Mouse (Mus musculus) myocyte (in vitro differentiated cells): ENCODE data around the gene Fam117b.

Experiments used
- CEBPB ChIP-seq: IDR thresholded peaks from 2 replicates; pipeline ENCODE4 v1.6.1; 2011; ENCODE audit warnings: mild to moderate bottlenecking, moderate library complexity; ENCODE audit not compliant: poor library complexity, insufficient read depth, severe bottlenecking
- MAX ChIP-seq: IDR thresholded peaks from one replicate; pipeline ENCODE4 v1.6.1; 2011; ENCODE audit warnings: low read depth, mild to moderate bottlenecking, control low read depth
- MYOD1 ChIP-seq, 3 experiments: IDR thresholded peaks; one replicate each; pipeline ENCODE4 v1.6.1; 2011; ENCODE audit warnings: control low read depth in 2 of 3, low read depth in 2 of 3, mild to moderate bottlenecking in 2 of 3, moderate library complexity in 1 of 3; ENCODE audit not compliant: insufficient read length in 2 of 3, control insufficient read depth in 1 of 3
- MYOG ChIP-seq, 3 experiments: IDR thresholded peaks; one replicate each; pipeline ENCODE4 v1.6.1; 2011; ENCODE audit warnings: control low read depth in 2 of 3, low read depth in 2 of 3, mild to moderate bottlenecking in 2 of 3; ENCODE audit not compliant: insufficient read length in 2 of 3, control insufficient read depth in 1 of 3, insufficient read depth in 1 of 3
- POLR2A ChIP-seq: IDR thresholded peaks from one replicate; pipeline ENCODE4 v1.6.1; 2011; ENCODE audit warnings: low read depth, mild to moderate bottlenecking, control low read depth, moderate library complexity; ENCODE audit not compliant: insufficient read length
- TCF12 ChIP-seq: IDR thresholded peaks from one replicate; pipeline ENCODE4 v1.6.1; 2011; ENCODE audit warnings: mild to moderate bottlenecking, control low read depth; ENCODE audit not compliant: poor library complexity, insufficient read depth, severe bottlenecking
- TCF3 ChIP-seq: IDR thresholded peaks from one replicate; pipeline ENCODE4 v1.6.1; 2011; ENCODE audit warnings: low read depth, control low read depth; ENCODE audit not compliant: insufficient read length
- USF1 ChIP-seq: IDR thresholded peaks from one replicate; pipeline ENCODE4 v1.6.1; 2011; ENCODE audit warnings: low read depth, mild to moderate bottlenecking, control low read depth, moderate library complexity

DNA sequence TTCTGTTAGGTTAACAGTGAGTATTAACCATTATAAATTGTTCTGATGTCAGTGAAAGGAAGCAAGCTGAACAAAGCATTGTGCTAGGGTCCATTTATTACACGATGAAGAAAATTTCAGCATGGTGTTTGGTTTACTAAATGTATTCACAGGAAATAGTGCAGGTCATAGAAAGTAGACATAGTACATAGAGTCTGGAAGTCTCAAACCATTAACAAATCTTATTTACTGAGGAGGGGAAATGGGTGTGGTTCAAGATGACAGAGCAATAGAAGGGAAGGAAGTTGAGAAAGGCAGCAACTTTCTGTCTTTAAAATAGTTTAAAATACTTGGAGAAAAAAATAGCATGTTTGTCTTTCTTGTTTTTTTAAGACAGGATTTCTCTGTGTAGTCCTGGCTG, 10.4 kb downstream of the Fam117b start:
- TF ChIP-seq USF1, result no peak
- TF ChIP-seq POLR2A, result no peak
- TF ChIP-seq MYOG (IDR thresholded peaks at IDR 0.05; ENCODE audit: control insufficient read depth in 1 of 3, insufficient read depth in 1 of 3, insufficient read length in 2 of 3, low read depth in 2 of 3), result no peak
- no peak for TF ChIP-seq TCF12
- TF ChIP-seq MYOD1 (IDR thresholded peaks at IDR 0.05; ENCODE audit: control insufficient read depth in 1 of 3, insufficient read length in 2 of 3, low read depth in 2 of 3), result no peak
- no peak for TF ChIP-seq TCF3
- TF ChIP-seq MAX, result no peak
- no peak for TF ChIP-seq CEBPB
